ENCODE assay signal across 23 mouse cellular contexts in genomic region chr4:59567576-59568260, GRCm38 (mm10). TPM values are rescaled to one million over a fixed set of nuclear protein-coding genes. Genes with fewer than 3 reads are reported as not detected.
DNase-seq lines count a peak whose midpoint lies in the region; ATAC-seq and TF ChIP-seq lines count a peak whose summit lies in the region.
"Had no signal": no experiment of that assay in that cellular context is flagged by ENCODE, and none has a peak within 500 bp of the region (broad histone marks: within the 10 kb centered on the region; RNA-seq: fewer than 3 reads in every experiment).

No protein-coding gene starts in this region.

- TF ChIP-seq POLR2A in small intestine, adult 2 months (IDR thresholded peaks at IDR 0.05; ENCODE audit: low read depth, low read length), result no peak

- no peaks in the 10 kb centered on the region for H3K27me3 ChIP-seq in heart, embryonic 11.5 days (ENCODE audit: control insufficient read depth, insufficient read depth, low read length)
- H3K27me3 ChIP-seq in lung, postnatal 0 days (replicated peaks; ENCODE audit: insufficient read depth, low read length), result no peaks in the 10 kb centered on the region
- H3K27me3 ChIP-seq in intestine, embryonic 15.5 days (replicated peaks), result no peaks in the 10 kb centered on the region
- H3K27me3 ChIP-seq in small intestine, adult 2 months (ENCODE audit: control insufficient read depth, insufficient read depth, low read length), result no peaks in the 10 kb centered on the region
- H3K27me3 ChIP-seq: CH12.LX; embryonic facial prominence, embryonic 12.5 days; forebrain, embryonic 15.5 days; heart, embryonic 13.5 days; hindbrain, embryonic 12.5 days; Patski had no signal

- no peak overlapping the region for H3K4me2 ChIP-seq in heart, embryonic 11.5 days
- H3K4me2 ChIP-seq in lung, postnatal 0 days (replicated peaks; ENCODE audit: low read depth, low read length), result no peak overlapping the region
- H3K4me2 ChIP-seq in intestine, embryonic 15.5 days (replicated peaks), result no peak overlapping the region
- H3K4me2 ChIP-seq: embryonic facial prominence, embryonic 12.5 days; forebrain, embryonic 15.5 days; heart, embryonic 13.5 days; hindbrain, embryonic 12.5 days had no signal

- no peak overlapping the region for H3K4me3 ChIP-seq in heart, embryonic 11.5 days (ENCODE audit: low read depth, low read length)
- H3K4me3 ChIP-seq in lung, postnatal 0 days (ENCODE audit: low read depth, low read length), result no peak overlapping the region
- no peak overlapping the region for H3K4me3 ChIP-seq in intestine, embryonic 15.5 days (replicated peaks)
- H3K4me3 ChIP-seq in small intestine, adult 2 months (ENCODE audit: low read depth, low read length), result no peak overlapping the region
- H3K4me3 ChIP-seq: embryonic facial prominence, embryonic 12.5 days; forebrain, embryonic 15.5 days; heart, adult 2 months; heart, embryonic 13.5 days; hindbrain, embryonic 12.5 days had no signal

- H3K4me1 ChIP-seq in heart, embryonic 11.5 days (ENCODE audit: control insufficient read depth, insufficient read depth, low read length), result no peaks in the 10 kb centered on the region
- H3K4me1 ChIP-seq in lung, postnatal 0 days (ENCODE audit: insufficient read depth, low read depth, low read length), result no peaks in the 10 kb centered on the region
- H3K4me1 ChIP-seq in intestine, embryonic 15.5 days (replicated peaks), result no peaks in the 10 kb centered on the region
- H3K4me1 ChIP-seq in small intestine, adult 2 months (ENCODE audit: control insufficient read depth, insufficient read depth, insufficient read length, low read length), result peaks cover 3% of the 10 kb centered on the region; the same call in 1 of the 2 replicates
- H3K4me1 ChIP-seq: embryonic facial prominence, embryonic 12.5 days; forebrain, embryonic 15.5 days; heart, embryonic 13.5 days; hindbrain, embryonic 12.5 days had no signal

- no peak for TF ChIP-seq EP300 in lung, postnatal 0 days (IDR thresholded peaks at IDR 0.05)

- H3K27ac ChIP-seq in heart, embryonic 11.5 days (ENCODE audit: low read depth, low read length), result no peak overlapping the region
- no peak overlapping the region for H3K27ac ChIP-seq in lung, postnatal 0 days (ENCODE audit: low read length)
- no peak overlapping the region for H3K27ac ChIP-seq in intestine, embryonic 15.5 days
- H3K27ac ChIP-seq in small intestine, adult 2 months (ENCODE audit: insufficient read depth, low read depth, low read length), result peak overlapping the region; percentile 33
- H3K27ac ChIP-seq: embryonic facial prominence, embryonic 12.5 days; forebrain, embryonic 15.5 days; heart, adult 2 months; heart, embryonic 13.5 days; hindbrain, embryonic 12.5 days had no signal

- TF ChIP-seq CTCF in lung, postnatal 0 days (IDR thresholded peaks at IDR 0.05), result no peak
- no peak for TF ChIP-seq CTCF in small intestine, adult 2 months (IDR thresholded peaks at IDR 0.05; ENCODE audit: extremely low read depth, insufficient read length, insufficient replicate concordance, low read depth, low read length)

- H3K9ac ChIP-seq in heart, embryonic 11.5 days (ENCODE audit: low read depth, low read length), result no peak overlapping the region
- H3K9ac ChIP-seq in lung, postnatal 0 days (replicated peaks; ENCODE audit: low read depth), result no peak overlapping the region
- no peak overlapping the region for H3K9ac ChIP-seq in intestine, embryonic 15.5 days
- H3K9ac ChIP-seq: embryonic facial prominence, embryonic 12.5 days; forebrain, embryonic 15.5 days; heart, embryonic 13.5 days; hindbrain, embryonic 12.5 days had no signal

- peak; percentile 75 for DNase-seq in heart, adult 11 months
- DNase-seq in lung, postnatal 0 days (ENCODE audit: low spot score), result peak; percentile 28
- DNase-seq in lung, postnatal 36 days, result no peak
- DNase-seq in urinary bladder, adult 2 months (ENCODE audit: low spot score), result no peak
- DNase-seq: adrenal gland, adult 2 months; cerebellum, adult 11-12 months; cerebellum, adult 9-10 months; cerebellum, postnatal 25 days; gastrocnemius, postnatal 36 days; heart, adult 2 months; heart, postnatal 4 days had no signal

- WGBS in heart, embryonic 11.5 days (ENCODE audit: insufficient replicate concordance), result 76% methylated on average over 6 of the region's 6 CpGs
- 71% methylated on average over 6 of the region's 6 CpGs for WGBS in lung, postnatal 0 days
- 82% methylated on average over 6 of the region's 6 CpGs for WGBS in intestine, embryonic 15.5 days
- 65% methylated on average over 6 of the region's 6 CpGs for WGBS in small intestine, adult 2 months

- no peak for ATAC-seq in heart, embryonic 11.5 days (replicated peaks; ENCODE audit: insufficient number of reproducible peaks, low FRiP score, low TSS enrichment)
- ATAC-seq in lung, postnatal 0 days, result no peak
- peak; percentile 20; the same call in 1 of the 2 replicates for ATAC-seq in intestine, embryonic 15.5 days
- no peak for ATAC-seq in inflammation-experienced regulatory T-cells, adult 6 months
- ATAC-seq: activated CD4-positive, CD25-positive, alpha-beta regulatory T cell, adult 4 months; forebrain, embryonic 15.5 days; hindbrain, embryonic 16.5 days; Patski had no signal

- H3K9me3 ChIP-seq in heart, embryonic 11.5 days (replicated peaks; ENCODE audit: control insufficient read depth, low read length), result no peaks in the 10 kb centered on the region; the same call in 1 of the 2 replicates
- peaks cover 3% of the 10 kb centered on the region; the same call in 1 of the 2 replicates for H3K9me3 ChIP-seq in lung, postnatal 0 days (ENCODE audit: low read length)
- no peaks in the 10 kb centered on the region for H3K9me3 ChIP-seq in intestine, embryonic 15.5 days
- H3K9me3 ChIP-seq: embryonic facial prominence, embryonic 12.5 days; forebrain, embryonic 15.5 days; hindbrain, embryonic 12.5 days had no signal

- no peaks in the 10 kb centered on the region for H3K36me3 ChIP-seq in heart, embryonic 11.5 days (ENCODE audit: control insufficient read depth, insufficient read depth, low read length)
- H3K36me3 ChIP-seq in lung, postnatal 0 days (ENCODE audit: insufficient read depth, low read length), result no peaks in the 10 kb centered on the region
- H3K36me3 ChIP-seq in intestine, embryonic 15.5 days, result no peaks in the 10 kb centered on the region
- H3K36me3 ChIP-seq in small intestine, adult 2 months (ENCODE audit: control insufficient read depth, insufficient read depth, low read length), result no peaks in the 10 kb centered on the region
- H3K36me3 ChIP-seq: embryonic facial prominence, embryonic 12.5 days; forebrain, embryonic 15.5 days; heart, embryonic 13.5 days; hindbrain, embryonic 12.5 days had no signal

RNA-seq across cellular contexts. Expression of gene Hsdl2, which starts 13.6 kb away (rescaled TPM):
- 30.8 and 34.2 TPM in 2 replicates for polyA plus RNA-seq in heart, embryonic 11.5 days (2014; fragmentation: Nextera tagmentation; extraction: Ambion mirVana)
- 21.7 and 24.4 TPM in 2 replicates for polyA plus RNA-seq in lung, postnatal 0 days (2015; fragmentation: Nextera tagmentation; extraction: Ambion mirVana)
- 17.6 and 20.2 TPM in 2 replicates for polyA plus RNA-seq in intestine, embryonic 15.5 days (2015; fragmentation: Nextera tagmentation; extraction: Ambion mirVana)
- polyA plus RNA-seq in small intestine, adult 2 months (2012; rRNA removed), result 2.5 and 3.8 TPM in 2 replicates
- polyA plus RNA-seq in inflammation-experienced regulatory T-cells, adult 6 months (2017; shearing (Covaris generic)), result 10 to 100 TPM; 34.5 to 47.5 (median 41.4) TPM
- 65.2 and 72.5 TPM in 2 replicates for polyA plus RNA-seq in urinary bladder, adult 2 months (2012; rRNA removed)

RNA-seq across cellular contexts. Expression of gene Ptbp3, which starts 18.6 kb away (rescaled TPM):
- 48.4 and 51.3 TPM in 2 replicates for polyA plus RNA-seq in heart, embryonic 11.5 days (2014; fragmentation: Nextera tagmentation; extraction: Ambion mirVana)
- polyA plus RNA-seq in lung, postnatal 0 days (2015; fragmentation: Nextera tagmentation; extraction: Ambion mirVana), result 38.2 and 42.0 TPM in 2 replicates
- 57.8 and 66.9 TPM in 2 replicates for polyA plus RNA-seq in intestine, embryonic 15.5 days (2015; fragmentation: Nextera tagmentation; extraction: Ambion mirVana)
- polyA plus RNA-seq in small intestine, adult 2 months (2012; rRNA removed), result 20.1 and 45.8 TPM in 2 replicates
- 100 to 1,000 TPM in 2 of 3 experiments, 10 to 100 TPM in 1; 96.1 to 119 (median 110) TPM for polyA plus RNA-seq in inflammation-experienced regulatory T-cells, adult 6 months (2017; shearing (Covaris generic))
- polyA plus RNA-seq in urinary bladder, adult 2 months (2012; rRNA removed), result 30.2 and 35.6 TPM in 2 replicates

RNA-seq across cellular contexts. Expression of gene E130308A19Rik, which starts 58.3 kb away (rescaled TPM):
- 27.0 and 30.5 TPM in 2 replicates for polyA plus RNA-seq in heart, embryonic 11.5 days (2014; fragmentation: Nextera tagmentation; extraction: Ambion mirVana)
- polyA plus RNA-seq in lung, postnatal 0 days (2015; fragmentation: Nextera tagmentation; extraction: Ambion mirVana), result 16.4 and 16.9 TPM in 2 replicates
- 14.7 and 15.1 TPM in 2 replicates for polyA plus RNA-seq in intestine, embryonic 15.5 days (2015; fragmentation: Nextera tagmentation; extraction: Ambion mirVana)
- polyA plus RNA-seq in small intestine, adult 2 months (2012; rRNA removed), result 1.6 and 4.3 TPM in 2 replicates
- polyA plus RNA-seq in inflammation-experienced regulatory T-cells, adult 6 months (2017; shearing (Covaris generic)), result 10 to 100 TPM in 1 of 3 experiments, 1 to 10 TPM in 2; 7.0 to 25.5 (median 10.0) TPM
- polyA plus RNA-seq in urinary bladder, adult 2 months (2012; rRNA removed), result 5.4 and 8.0 TPM in 2 replicates

Comparison
In these comparisons a context has a peak if more than half of its experiments do, and no peak if none do; other contexts are left out.
1. DNase-seq: peak in heart, adult 11 months (single experiment) and lung, postnatal 0 days (single experiment); none in lung, postnatal 36 days (single experiment) and urinary bladder, adult 2 months (single experiment).